Mouse (Mus musculus) hindlimb bud, embryonic 11.5 days (tissue): Measurements from ENCODE around the gene Psmb3.
"Not testable (repeated sequence)": the region's sequence is repeated elsewhere in the genome, so short reads cannot be mapped to it uniquely, and the experiment has no call there.

Experiments
- DNase-seq: peaks from one replicate; pipeline ENCODE4 v3.0.0-alpha.2; 2012; ENCODE audit warnings: low read depth, low spot score; ENCODE audit errors: extremely low spot score

The Psmb3 gene

GRCm38 (mm10) chr11:97694921-97695711, 8.1 kb upstream of the Psmb3 start:
- DNase-seq = no peak

DNA sequence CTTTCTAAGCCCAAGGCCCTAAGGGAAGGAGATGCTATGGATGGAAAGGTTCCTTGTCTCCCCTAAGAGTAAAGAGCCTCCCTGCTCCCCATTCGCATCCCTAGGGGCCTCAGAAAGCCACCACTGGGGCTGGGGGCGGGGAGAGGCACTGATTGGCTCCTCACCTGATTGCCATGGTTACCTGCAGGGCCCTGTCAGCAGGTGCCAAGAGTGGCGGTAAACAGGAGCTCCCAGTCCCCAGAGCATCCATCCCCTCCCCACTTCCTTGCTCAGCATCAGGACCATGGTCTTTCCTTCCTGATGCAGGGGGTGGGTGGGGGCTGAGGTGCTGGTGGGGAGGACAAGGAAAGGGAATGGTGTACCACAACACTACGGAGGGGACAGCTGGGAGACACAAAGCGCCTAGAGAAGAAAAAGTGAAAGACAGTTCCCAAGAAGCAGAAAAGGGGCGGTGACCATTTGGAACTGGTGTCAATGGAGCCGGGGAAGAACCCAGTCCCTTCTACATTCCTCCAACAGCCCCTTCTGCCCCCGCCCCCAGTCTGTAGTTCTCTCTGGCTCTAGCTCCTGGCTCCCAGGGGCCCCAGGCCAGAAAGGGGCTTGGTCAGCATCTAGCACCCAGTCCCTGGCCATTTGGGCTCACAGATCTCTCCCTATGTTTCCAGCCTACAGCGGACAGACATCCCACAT, 7.3 kb upstream of the Psmb3 start:
- no peak for DNase-seq

- DNase-seq = no peak
These were observed 6.5 kb upstream of the Psmb3 start for GRCm38 (mm10) chr11:97696669-97697068.

GRCm38 (mm10) chr11:97697199-97697890, 5.9 kb upstream of the Psmb3 start:
- DNase-seq = no peak

GRCm38 (mm10) chr11:97697891-97698529, 5.2 kb upstream of the Psmb3 start:
- DNase-seq = no peak

DNA sequence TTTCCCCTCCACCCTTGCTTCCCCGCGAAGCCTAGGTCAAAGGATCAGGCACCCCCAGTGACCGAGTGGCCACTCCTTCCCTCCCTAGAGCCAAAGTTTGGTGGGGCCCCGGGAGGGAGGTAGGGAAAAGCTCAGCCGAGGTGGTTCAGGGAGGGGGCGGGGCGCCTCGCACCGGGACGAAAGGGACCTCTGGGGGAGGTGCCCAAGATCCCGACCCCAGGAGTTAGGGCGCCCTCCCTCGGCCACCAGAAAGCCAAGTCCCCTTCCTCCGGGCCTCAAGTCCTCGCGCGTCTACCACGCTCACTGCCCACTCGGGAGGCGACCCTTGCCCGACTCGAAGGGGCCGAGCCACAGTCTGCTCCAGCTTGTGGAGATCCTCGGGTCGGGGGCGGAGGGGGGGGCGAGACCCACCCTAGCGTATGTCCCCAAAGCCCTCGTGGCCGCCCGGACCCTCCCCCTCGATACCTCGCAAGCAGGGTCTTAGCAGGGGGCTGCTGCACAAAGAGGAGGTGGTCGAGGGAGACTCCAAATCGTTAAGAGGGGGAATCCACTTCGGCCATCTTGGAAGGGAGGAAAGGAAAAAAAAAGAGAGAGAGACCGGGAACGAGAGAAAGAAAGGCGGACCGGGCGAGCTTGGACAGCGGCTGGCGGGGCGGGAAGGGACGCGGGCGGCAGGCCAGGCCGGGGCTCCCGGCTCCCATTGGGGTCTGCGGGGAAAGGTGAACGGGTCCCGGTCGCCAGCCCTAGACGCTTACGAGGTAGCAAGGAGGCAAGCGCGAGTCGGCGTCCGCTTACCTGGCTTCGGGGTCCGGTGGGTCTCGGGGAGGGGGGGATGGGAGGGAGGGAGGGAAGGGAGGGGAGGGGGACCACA, 4.2 kb upstream of the Psmb3 start:
- no peak for DNase-seq

GRCm38 (mm10) chr11:97699626-97700002, 3.6 kb upstream of the Psmb3 start:
- DNase-seq = no peak

DNA sequence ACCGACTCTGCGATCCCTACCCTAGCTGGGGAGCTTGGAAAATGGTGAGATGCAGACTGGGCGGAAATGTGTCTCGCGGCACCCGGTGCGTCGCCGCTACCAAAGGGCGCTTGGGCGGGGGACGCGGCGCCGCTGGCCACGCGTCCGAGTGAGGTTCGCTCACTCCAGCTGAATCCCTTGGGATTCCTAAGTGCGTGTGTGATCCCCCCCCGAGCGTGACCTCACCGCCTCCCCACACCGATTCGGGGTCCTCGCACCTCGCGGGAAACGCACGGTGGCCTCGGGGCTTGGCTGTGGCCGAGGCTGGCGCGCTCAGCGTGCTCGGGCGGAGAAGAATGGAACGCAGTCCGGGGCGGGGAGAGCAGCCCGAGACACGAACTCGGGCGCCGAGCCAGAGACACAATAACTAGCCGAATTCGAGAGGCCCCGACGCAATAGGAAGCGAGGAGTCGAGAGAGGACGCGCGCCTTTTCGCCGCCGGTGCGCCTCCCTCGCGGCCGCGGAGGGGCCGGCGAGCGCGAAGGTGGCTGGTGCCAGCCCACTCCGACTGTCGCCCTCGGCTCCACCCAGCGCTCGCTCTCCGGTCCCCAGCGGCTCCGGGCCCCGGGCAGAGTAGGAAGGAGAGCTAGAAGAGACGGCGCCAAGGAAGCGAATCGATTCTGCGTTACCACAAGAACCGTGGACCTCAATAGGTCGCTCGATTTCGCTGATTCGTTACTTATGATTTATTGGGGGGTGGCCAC, 3.0 kb upstream of the Psmb3 start, which contains the start of gene Pcgf2:
Gene Pcgf2, minus strand, starts transcription at position 495 of the 743 bp plus-strand sequence.
- no peak for DNase-seq

DNA sequence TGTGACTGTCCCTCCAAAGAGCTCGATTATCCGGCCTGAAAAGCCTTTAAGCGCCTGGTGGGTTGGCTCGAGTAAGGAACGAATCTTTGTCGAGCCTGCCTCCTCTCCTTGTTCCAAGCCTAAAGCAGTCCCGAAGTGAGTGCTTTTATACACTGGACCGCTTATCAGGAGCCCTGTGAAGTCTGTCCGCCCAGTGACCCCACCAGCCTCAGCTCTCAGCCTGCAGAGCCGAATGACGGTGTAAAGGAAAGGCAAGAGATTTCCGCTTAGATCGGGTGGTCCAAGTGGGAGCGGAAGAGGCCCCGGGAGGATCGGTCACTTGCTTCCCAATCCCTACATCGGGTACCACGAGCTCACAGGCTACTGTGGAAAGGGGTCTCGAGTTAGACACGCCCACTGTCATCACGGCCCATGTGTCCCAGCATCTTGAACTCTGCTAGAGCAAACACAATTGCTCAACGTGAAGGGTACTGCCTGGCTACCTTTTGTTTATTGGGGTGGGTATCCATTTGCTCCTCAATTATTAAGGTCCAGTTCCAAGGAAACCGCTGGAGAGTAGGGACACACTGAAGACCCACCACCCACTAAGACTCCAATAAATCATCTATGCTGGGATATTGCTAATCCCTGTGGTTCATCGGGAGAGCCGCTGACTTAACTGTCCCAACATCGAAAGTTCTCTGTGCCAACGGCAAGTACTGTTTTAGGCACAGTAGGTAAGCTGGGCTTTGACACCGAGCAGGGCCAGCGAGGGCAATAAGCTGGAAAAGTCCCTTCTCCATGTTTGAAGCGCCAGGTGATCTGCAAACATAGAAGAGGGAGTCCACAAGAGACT, 2.2 kb upstream of the Psmb3 start:
- DNase-seq = no peak

DNA sequence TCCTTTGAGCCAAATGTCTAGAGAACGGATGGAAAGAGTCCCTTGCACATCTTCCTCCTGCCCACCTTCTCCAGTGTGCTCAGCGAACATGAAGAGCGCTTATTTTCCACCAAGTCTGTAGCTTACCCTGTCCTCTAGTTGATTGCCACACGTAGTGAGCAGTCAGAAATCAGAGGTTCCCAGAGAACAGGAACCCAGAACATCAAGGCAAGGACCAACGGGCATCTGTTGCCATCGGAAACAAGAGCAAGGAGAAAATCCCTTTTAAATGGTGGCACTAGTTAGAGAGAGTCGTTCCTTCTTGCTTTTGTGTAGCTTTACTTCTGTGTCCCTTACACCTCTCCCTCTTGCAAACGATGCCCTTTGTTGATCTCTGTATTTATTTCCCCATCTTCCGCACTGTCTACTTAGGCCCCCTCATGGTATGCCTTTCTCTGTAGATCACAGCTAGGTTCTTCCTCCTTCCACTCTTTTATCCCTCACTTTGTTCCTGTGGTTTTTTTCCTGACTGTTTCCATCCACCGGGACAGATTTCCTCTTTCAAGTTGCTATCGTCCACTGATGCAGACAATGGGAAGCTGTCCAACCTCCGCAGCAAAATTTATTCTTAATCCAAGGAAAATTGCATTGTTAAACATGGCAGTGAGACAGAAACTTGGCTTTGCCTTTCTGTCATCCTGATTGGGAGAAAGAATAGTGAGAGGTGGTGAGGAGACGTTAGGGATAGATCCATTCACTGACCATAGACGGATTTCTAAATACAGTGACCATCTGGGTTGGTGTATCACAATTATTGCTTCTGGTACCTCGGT, 1.4 kb upstream of the Psmb3 start:
- DNase-seq = no peak

DNA sequence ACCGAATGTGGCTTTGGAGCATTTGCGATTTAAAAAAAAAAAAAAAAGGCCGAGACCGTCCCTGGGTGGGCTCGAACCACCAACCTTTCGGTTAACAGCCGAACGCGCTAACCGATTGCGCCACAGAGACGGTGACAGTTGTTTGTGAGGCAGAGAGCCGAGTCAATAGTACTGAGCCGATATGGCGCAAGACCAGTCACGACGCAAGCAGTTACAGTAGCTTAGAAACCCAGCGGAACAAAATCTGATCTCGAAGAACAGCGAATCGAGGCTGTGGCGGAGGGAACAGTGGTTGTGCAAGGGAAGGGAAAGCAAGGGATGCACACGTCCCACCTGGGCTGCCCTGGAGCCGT, 830 bp upstream of the Psmb3 start:
- DNase-seq = no peak

GRCm38 (mm10) chr11:97710067-97710466, 6.9 kb downstream of the Psmb3 start:
- not testable (repeated sequence) for DNase-seq

- no peak for DNase-seq
These were observed 8.2 kb downstream of the Psmb3 start for GRCm38 (mm10) chr11:97711200-97711900.

GRCm38 (mm10) chr11:97712286-97712685, 9.1 kb downstream of the Psmb3 start:
- no peak for DNase-seq

DNA sequence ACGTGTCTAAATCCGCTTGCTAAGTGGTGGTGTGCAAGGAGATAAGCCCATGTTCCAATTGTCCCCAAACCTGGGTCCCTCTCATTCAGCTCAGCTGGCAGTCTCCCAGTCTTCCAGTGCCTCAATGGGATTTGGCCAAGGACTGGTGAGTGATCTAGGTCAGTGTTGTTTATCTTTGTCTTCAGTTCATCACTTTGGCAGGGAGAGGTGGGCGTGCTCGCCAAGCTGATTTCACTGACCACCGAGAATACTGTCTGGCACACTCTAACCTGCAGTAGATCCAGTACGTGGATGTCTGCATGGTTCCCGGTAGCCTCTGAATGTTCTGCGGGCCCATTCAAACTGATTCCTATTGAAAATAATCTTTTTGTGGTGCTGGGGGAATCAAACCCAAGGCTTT, 10.7 kb downstream of the Psmb3 start:
- DNase-seq = no peak

DNA sequence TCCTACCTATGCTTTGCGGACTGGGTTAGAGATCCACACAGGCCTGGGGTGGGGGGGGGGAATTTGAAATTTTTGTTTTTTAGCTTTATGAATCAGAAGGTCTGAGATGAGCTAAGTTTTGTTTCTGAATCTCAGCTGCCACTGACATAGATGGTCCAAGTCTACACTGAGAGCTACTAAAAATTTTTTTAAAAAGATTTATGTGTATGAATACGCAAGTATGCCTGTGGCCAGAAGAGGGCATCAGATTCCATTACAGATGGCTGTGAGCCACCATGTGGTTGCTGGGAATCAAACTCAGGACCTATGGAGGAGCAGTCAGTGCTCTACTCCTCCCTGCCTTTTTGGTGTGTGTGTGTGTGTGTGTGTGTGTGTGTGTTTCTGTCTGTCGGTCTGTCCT, 11.2 kb downstream of the Psmb3 start:
- DNase-seq = no peak
